Mouse (Mus musculus): ENCODE results near the gene Snd1.
A peak's percentile ranks its signal among the peaks of the same experiment; 100 is the strongest.

DNA sequence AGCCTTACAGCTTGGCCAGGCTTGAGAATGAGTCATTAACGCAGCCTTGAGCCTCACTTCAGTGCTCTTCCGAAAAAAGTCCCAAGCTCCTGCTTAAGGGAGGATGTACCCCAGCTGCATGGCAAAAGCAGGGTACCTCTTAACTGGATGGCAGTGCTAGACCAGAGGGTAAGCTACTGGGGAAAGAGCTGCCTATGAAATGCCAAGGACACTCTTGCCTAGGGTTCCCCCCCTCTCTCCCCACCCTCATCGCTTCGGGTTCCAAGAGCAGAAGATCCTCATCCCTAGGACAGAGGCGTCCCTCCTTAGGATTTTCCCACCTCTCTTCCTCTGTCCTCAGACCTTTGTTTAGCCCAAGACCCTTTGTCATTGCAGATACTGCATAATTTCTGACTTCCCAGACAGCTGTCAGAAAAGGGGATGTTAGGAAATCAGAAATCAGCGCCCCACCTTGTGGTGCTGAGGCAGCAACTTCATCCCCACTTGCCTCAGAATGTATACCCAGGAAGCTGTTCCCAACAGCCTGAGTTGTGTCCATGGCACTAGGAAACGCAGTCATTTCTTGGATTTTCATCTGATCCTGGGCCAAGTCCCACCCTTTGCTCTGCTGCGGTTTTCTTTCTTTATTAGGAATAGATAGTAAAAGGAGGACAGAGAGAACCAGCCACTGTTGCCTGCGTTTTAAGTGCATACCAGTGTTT lies 351.9 kb downstream of the Snd1 start:
- no peak for TF ChIP-seq EP300 (IDR thresholded peaks at IDR 0.05)
- TF ChIP-seq CTCF (IDR thresholded peaks at IDR 0.05): peak; percentile 32; the same call in 1 of the 2 replicates

Data from lung, postnatal 0 days (tissue).